Mouse (Mus musculus) intestine, embryonic 14.5 days (tissue): ENCODE data around the gene Pfn3. TPM values are rescaled to one million over a fixed set of nuclear protein-coding genes. Genes with fewer than 3 reads are reported as not detected.

ENCODE experiments used
- ATAC-seq: fragments of 200-750 bp; cut with Nextera tagmentation; replicated peaks from 2 replicates; pipeline ENCODE4 v1.8.0; 2017; ENCODE audit warnings: low read depth, moderate number of reproducible peaks, moderate TSS enrichment, moderate library complexity; ENCODE audit not compliant: low FRiP score, low TSS enrichment
- DNase-seq: peaks from one replicate; pipeline ENCODE4 v3.0.0-alpha.2; 2018; ENCODE audit warnings: low spot score
- H3K27ac ChIP-seq: fragments of 300-500 bp; sonication (generic); 2 replicates; pipeline ENCODE4 v1.5.1; 2014; ENCODE audit warnings: low read depth, mild to moderate bottlenecking, control low read depth
- H3K27me3 ChIP-seq: fragments of 300-500 bp; sonication (generic); replicated peaks from 2 replicates; pipeline ENCODE4 v1.6.1; 2014; ENCODE audit warnings: low read length, control low read depth; ENCODE audit not compliant: control insufficient read depth, insufficient read depth
- H3K36me3 ChIP-seq: fragments of 300-500 bp; sonication (generic); 2 replicates; pipeline ENCODE4 v1.6.1; 2014; ENCODE audit warnings: low read length, control low read depth; ENCODE audit not compliant: control insufficient read depth, insufficient read depth
- H3K4me1 ChIP-seq: fragments of 300-500 bp; sonication (generic); replicated peaks from 2 replicates; pipeline ENCODE4 v1.6.1; 2014; ENCODE audit warnings: low read length, control low read depth, mixed read lengths; ENCODE audit not compliant: control insufficient read depth, insufficient read depth
- H3K4me2 ChIP-seq: fragments of 300-500 bp; sonication (generic); 2 replicates; pipeline ENCODE4 v1.6.1; 2014; ENCODE audit warnings: low read length
- H3K4me3 ChIP-seq: fragments of 300-500 bp; sonication (generic); 2 replicates; pipeline ENCODE4 v1.5.1; 2014; ENCODE audit warnings: low read depth, low read length, control low read depth, mixed read lengths
- H3K9ac ChIP-seq: fragments of 300-500 bp; sonication (generic); 2 replicates; pipeline ENCODE4 v1.6.1; 2014; ENCODE audit warnings: mild to moderate bottlenecking, low read length
- H3K9me3 ChIP-seq: fragments of 300-500 bp; sonication (generic); 2 replicates; pipeline ENCODE4 v1.6.1; 2016; ENCODE audit warnings: low read length, control low read depth; ENCODE audit not compliant: control insufficient read depth
- WGBS: fragments of 180-500 bp; shearing (Covaris S2); extraction: QIAGEN DNeasy Blood & Tissue Kit; methylation state at CpG from one replicate; pipeline ENCODE4 v1.1.7; 2014; 5-methylcytosine and 5-hydroxymethylcytosine counted together
- microRNA-seq: library from miRNA; unstranded; fragments of <30 nt; microRNA quantifications from one replicate; pipeline ENCODE4, GENCODE M21; 2016
- polyA plus RNA-seq: library from polyadenylated mRNA; unstranded; fragments of >200 nt; fragmentation: Nextera tagmentation; extraction: Ambion mirVana; gene quantifications from 2 replicates; pipeline ENCODE4 v1.2.1, GENCODE M21; 2014

Gene Pfn3
- polyA plus RNA-seq, 1 experiment from 2014 or later: not detected

DNA sequence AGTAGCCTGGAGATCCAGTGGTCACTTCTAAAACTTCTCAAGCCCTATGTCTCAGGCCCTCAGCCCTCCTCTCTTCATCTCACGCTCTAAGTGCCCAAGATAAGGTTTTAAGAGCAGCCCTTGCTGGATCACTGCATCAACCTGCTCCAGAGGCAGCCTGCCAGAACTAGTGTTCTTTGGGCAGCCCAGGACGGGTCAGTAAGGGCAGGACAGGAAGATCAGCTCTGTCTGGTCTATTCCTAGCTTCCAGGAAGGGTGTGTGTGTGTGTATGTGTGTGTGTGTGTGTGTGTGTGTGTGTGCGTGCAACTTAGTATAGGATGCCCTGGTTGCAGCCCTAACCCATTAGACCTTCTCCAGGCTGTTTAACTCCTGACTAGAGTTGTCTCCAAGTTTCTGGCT lies 44.8 kb downstream of the Pfn3 start:
- no peaks in the 10 kb centered on the region for H3K36me3 ChIP-seq
- H3K4me3 ChIP-seq: no peak overlapping the region
- no peak overlapping the region for H3K4me2 ChIP-seq
- 53% methylated on average over 3 of the region's 3 CpGs for WGBS
- DNase-seq (no peak), ATAC-seq (no peak)
- H3K27me3 ChIP-seq: 0 out of 2 replicates have a peak, but pooled peaks cover 4% of the 10 kb centered on the region
- H3K9ac ChIP-seq: no peak overlapping the region
- H3K4me1 ChIP-seq: no peaks in the 10 kb centered on the region
- H3K9me3 ChIP-seq: no peaks in the 10 kb centered on the region
- H3K27ac ChIP-seq: no peak overlapping the region

DNA sequence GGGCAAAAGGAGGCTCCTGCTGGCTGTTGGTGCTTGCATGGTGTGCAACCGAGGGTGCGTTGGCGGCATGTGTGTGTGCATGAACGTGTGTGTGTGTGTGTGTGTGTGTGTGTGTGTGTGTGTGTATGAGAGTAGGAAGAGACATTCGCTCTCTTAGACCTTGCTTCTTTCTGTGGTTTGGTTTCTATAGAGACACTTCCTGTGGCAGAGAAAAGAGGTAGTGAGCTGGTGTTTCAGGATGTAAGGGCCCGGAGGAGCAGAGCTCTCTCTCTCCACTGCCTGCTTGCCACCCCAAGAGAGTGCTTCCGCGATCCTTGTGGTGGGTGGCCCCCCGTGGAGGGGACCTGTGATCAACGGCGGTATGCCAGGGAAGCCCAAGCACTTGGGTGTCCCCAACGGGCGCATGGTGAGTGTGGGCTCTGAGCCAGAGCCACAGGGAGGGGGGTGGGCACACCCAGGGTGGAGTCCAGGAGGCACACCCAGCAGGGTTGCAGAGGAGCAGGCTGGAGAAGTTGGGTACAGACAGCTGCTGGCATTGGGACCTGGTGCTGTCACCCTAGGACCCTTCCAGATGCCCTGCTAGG lies 45.4 kb downstream of the Pfn3 start, which contains the start of gene Rgs14:
Gene Rgs14 (plus strand): TSS at position 202 of the 584 bp plus-strand sequence.
- no peak for DNase-seq
- no peaks in the 10 kb centered on the region for H3K36me3 ChIP-seq
- WGBS: 52% methylated on average over 13 of the region's 13 CpGs
- H3K9me3 ChIP-seq: no peaks in the 10 kb centered on the region
- 0 out of 2 replicates have a peak, but pooled peaks cover 4% of the 10 kb centered on the region for H3K27me3 ChIP-seq
- no peak for ATAC-seq
- no peak within 1 kb of the TSS for H3K9ac ChIP-seq
- no peak within 1 kb of the TSS for H3K27ac ChIP-seq
- no peaks in the 10 kb centered on the region for H3K4me1 ChIP-seq
- no peak within 1 kb of the TSS for H3K4me2 ChIP-seq
- no peak within 1 kb of the TSS for H3K4me3 ChIP-seq

DNA sequence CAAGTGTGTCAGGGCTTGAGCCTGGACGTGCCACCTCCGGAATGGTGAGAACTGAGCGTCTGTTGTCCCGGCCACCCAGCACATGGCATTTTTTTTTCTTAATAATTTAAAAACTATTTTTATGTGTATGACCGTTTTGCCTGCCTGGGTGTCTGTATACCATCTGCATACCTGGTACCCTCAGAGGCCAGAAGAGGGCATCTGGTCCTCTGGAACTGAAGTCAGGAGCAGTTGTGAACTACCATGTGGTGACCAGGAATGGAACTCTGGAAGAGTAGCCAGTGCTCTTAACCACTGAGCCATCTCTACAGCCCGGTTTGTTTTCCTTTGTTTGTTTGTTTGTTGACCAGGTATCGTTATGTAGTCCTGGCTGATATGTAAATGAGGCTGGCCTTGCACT lies 46.6 kb downstream of the Pfn3 start:
- ATAC-seq (no peak), DNase-seq (no peak)
- no peak overlapping the region for H3K27ac ChIP-seq
- H3K4me3 ChIP-seq: no peak overlapping the region
- 0 out of 2 replicates have a peak, but pooled peaks cover 4% of the 10 kb centered on the region for H3K27me3 ChIP-seq
- no peaks in the 10 kb centered on the region for H3K9me3 ChIP-seq
- no peaks in the 10 kb centered on the region for H3K36me3 ChIP-seq
- no peaks in the 10 kb centered on the region for H3K4me1 ChIP-seq
- H3K9ac ChIP-seq: no peak overlapping the region
- WGBS: 75% methylated on average over 7 of the region's 7 CpGs
- no peak overlapping the region for H3K4me2 ChIP-seq

Small RNAs within 50 kb of the gene (microRNA-seq; reads per million reads assigned to microRNA genes)
- 0.42 reads per million for gene Mir6943

Other genes starting within 250 kb of the Pfn3 start
- gene Nsd1, start 205.4 kb downstream of the Pfn3 start, polyA plus RNA-seq: 67.5 and 69.3 TPM in 2 replicates
- 586 and 598 TPM in 2 replicates for gene Prelid1, start 94.7 kb downstream of the Pfn3 start, polyA plus RNA-seq
- gene Rab24, start 93.3 kb downstream of the Pfn3 start, polyA plus RNA-seq: 82.6 and 86.0 TPM in 2 replicates
- 30.1 and 30.2 TPM in 2 replicates for gene Mxd3, start 85.4 kb downstream of the Pfn3 start, polyA plus RNA-seq
- gene Lman2, start 52.4 kb downstream of the Pfn3 start, polyA plus RNA-seq: 99.9 and 104 TPM in 2 replicates
- gene Rgs14, start 45.5 kb downstream of the Pfn3 start, polyA plus RNA-seq: 0.63 and 1.0 TPM in 2 replicates
- gene Slc34a1, start 17.0 kb downstream of the Pfn3 start, polyA plus RNA-seq: not detected in 2 replicates
- 0.16 TPM in 1 of 2 replicates, not detected in the other for gene F12, start 11.6 kb upstream of the Pfn3 start, polyA plus RNA-seq
- gene Grk6, start 29.8 kb upstream of the Pfn3 start, polyA plus RNA-seq: 43.4 and 55.1 TPM in 2 replicates
- 0.55 and 0.70 TPM in 2 replicates for gene Prr7, start 49.0 kb upstream of the Pfn3 start, polyA plus RNA-seq
- gene Dbn1, start 72.9 kb upstream of the Pfn3 start, polyA plus RNA-seq: 120 and 134 TPM in 2 replicates
- 253 and 260 TPM in 2 replicates for gene Pdlim7, start 98.4 kb upstream of the Pfn3 start, polyA plus RNA-seq
- 1.9 and 2.5 TPM in 2 replicates for gene Dok3, start 114.1 kb upstream of the Pfn3 start, polyA plus RNA-seq
- 63.9 and 73.1 TPM in 2 replicates for gene Ddx41, start 121.4 kb upstream of the Pfn3 start, polyA plus RNA-seq
- gene Fam193b, start 155.9 kb upstream of the Pfn3 start, polyA plus RNA-seq: 28.8 and 33.6 TPM in 2 replicates
- gene Tmed9, start 158.5 kb upstream of the Pfn3 start, polyA plus RNA-seq: 59.9 and 64.8 TPM in 2 replicates
- 12.6 and 17.4 TPM in 2 replicates for gene B4galt7, start 184.7 kb upstream of the Pfn3 start, polyA plus RNA-seq
- gene Caml, start 207.8 kb upstream of the Pfn3 start, polyA plus RNA-seq: 43.3 and 53.9 TPM in 2 replicates
- 40.9 and 44.1 TPM in 2 replicates for gene Ddx46, start 219.8 kb upstream of the Pfn3 start, polyA plus RNA-seq